Mouse (Mus musculus): Measurements from ENCODE around the gene Mcl1.
"Not testable (repeated sequence)": the region's sequence is repeated elsewhere in the genome, so short reads cannot be mapped to it uniquely, and the experiment has no call there.

Gene Mcl1

GRCm38 (mm10) chr3:95685701-95686100 lies 27.1 kb downstream of the Mcl1 start:
- no peak for DNase-seq (ENCODE audit: extremely low spot score)

GRCm38 (mm10) chr3:95686492-95687167 lies 28.0 kb downstream of the Mcl1 start:
- no peak for DNase-seq (ENCODE audit: extremely low spot score)

- no peak for DNase-seq (ENCODE audit: extremely low spot score)
Measured at GRCm38 (mm10) chr3:95687168-95687523, 28.6 kb downstream of the Mcl1 start.

- DNase-seq (ENCODE audit: extremely low spot score): peak; percentile 65
Measured at GRCm38 (mm10) chr3:95687524-95688421, 29.2 kb downstream of the Mcl1 start, which contains the start of gene Adamtsl4. Gene Adamtsl4, minus strand, starts transcription at chr3:95687917.

- no peak for DNase-seq (ENCODE audit: extremely low spot score)
Measured at GRCm38 (mm10) chr3:95689171-95689915, 30.8 kb downstream of the Mcl1 start.

GRCm38 (mm10) chr3:95689940-95690339 lies 31.4 kb downstream of the Mcl1 start:
- no peak for DNase-seq (ENCODE audit: extremely low spot score)

GRCm38 (mm10) chr3:95690552-95690951 lies 32.0 kb downstream of the Mcl1 start:
- not testable (repeated sequence) for DNase-seq (ENCODE audit: extremely low spot score)

GRCm38 (mm10) chr3:95692677-95693076 lies 34.1 kb downstream of the Mcl1 start:
- no peak for DNase-seq (ENCODE audit: extremely low spot score)

- DNase-seq (ENCODE audit: extremely low spot score): no peak
Measured at GRCm38 (mm10) chr3:95693821-95694807, 35.5 kb downstream of the Mcl1 start.

- no peak for DNase-seq (ENCODE audit: extremely low spot score)
Measured at GRCm38 (mm10) chr3:95694808-95695703, 36.5 kb downstream of the Mcl1 start.

- no peak for DNase-seq (ENCODE audit: extremely low spot score)
Measured at GRCm38 (mm10) chr3:95695796-95696195, 37.2 kb downstream of the Mcl1 start.

- peak; percentile 66 for DNase-seq (ENCODE audit: extremely low spot score)
Measured at GRCm38 (mm10) chr3:95696360-95696759, 37.8 kb downstream of the Mcl1 start.

- no peak for DNase-seq (ENCODE audit: extremely low spot score)
Measured at GRCm38 (mm10) chr3:95698286-95698685, 39.7 kb downstream of the Mcl1 start.

GRCm38 (mm10) chr3:95700233-95700681 lies 41.7 kb downstream of the Mcl1 start:
- no peak for DNase-seq (ENCODE audit: extremely low spot score)

- DNase-seq (ENCODE audit: extremely low spot score): no peak
Measured at GRCm38 (mm10) chr3:95701085-95701484, 42.5 kb downstream of the Mcl1 start.

GRCm38 (mm10) chr3:95701877-95702540 lies 43.4 kb downstream of the Mcl1 start:
- peak; percentile 89 for DNase-seq (ENCODE audit: extremely low spot score)

- no peak for DNase-seq (ENCODE audit: extremely low spot score)
Measured at GRCm38 (mm10) chr3:95703276-95703675, 44.7 kb downstream of the Mcl1 start.

- DNase-seq (ENCODE audit: extremely low spot score): no peak
Measured at GRCm38 (mm10) chr3:95704612-95705011, 46.0 kb downstream of the Mcl1 start.

- no peak for DNase-seq (ENCODE audit: extremely low spot score)
Measured at GRCm38 (mm10) chr3:95706273-95706672, 47.7 kb downstream of the Mcl1 start.
